Mouse (Mus musculus): ENCODE data around the gene Gins2. TPM values are rescaled to one million over a fixed set of nuclear protein-coding genes. Genes with fewer than 3 reads are reported as not detected.

The Gins2 gene
- polyA plus RNA-seq, 2 experiments, result 37.5 to 63.4 TPM

GRCm38 (mm10) chr8:120631441-120632375 lies 42.6 kb upstream of the Gins2 start:
- no peaks in the 10 kb centered on the region for H3K36me3 ChIP-seq (replicated peaks; ENCODE audit: control insufficient read depth, insufficient read depth, low read depth)
- ATAC-seq (ENCODE audit: insufficient read depth), result no peak
- WGBS (ENCODE audit: insufficient replicate concordance), result 77% methylated on average over 21 of the region's 21 CpGs
- no peak overlapping the region for H3K9ac ChIP-seq (replicated peaks)
- no peak for TF ChIP-seq EP300 (IDR thresholded peaks at IDR 0.05; ENCODE audit: low read depth)
- TF ChIP-seq CTCF (IDR thresholded peaks at IDR 0.05; ENCODE audit: low read depth), result no peak
- DNase-seq (ENCODE audit: low read depth in 3 of 3, low spot score in 3 of 3), result no peak
- H3K9me3 ChIP-seq (ENCODE audit: control insufficient read depth, low read length), result no peaks in the 10 kb centered on the region
- H3K4me1 ChIP-seq (replicated peaks; ENCODE audit: control insufficient read depth in 2 of 2, insufficient read depth in 2 of 2, low read length in 1 of 2), result no peaks in the 10 kb centered on the region
- H3K27ac ChIP-seq, result no peak overlapping the region
- no peak overlapping the region for H3K4me2 ChIP-seq (ENCODE audit: low read depth)
- H3K27me3 ChIP-seq (ENCODE audit: control insufficient read depth, insufficient read depth, low read length), result peaks cover 24% of the 10 kb centered on the region
- H3K4me3 ChIP-seq (ENCODE audit: insufficient read depth in 1 of 2, low read depth in 2 of 2, low read length in 2 of 2), result no peak overlapping the region

GRCm38 (mm10) chr8:120630848-120631247 lies 41.7 kb upstream of the Gins2 start:
- 20% methylated on average over 6 of the region's 6 CpGs for WGBS (ENCODE audit: insufficient replicate concordance)
- Histone ChIP-seq H3K4me3 (ENCODE audit: insufficient read depth in 1 of 2, low read depth in 2 of 2, low read length in 2 of 2) (no peak overlapping the region), H3K4me1 (replicated peaks; ENCODE audit: control insufficient read depth in 2 of 2, insufficient read depth in 2 of 2, low read length in 1 of 2) (no peaks in the 10 kb centered on the region), H3K27me3 (ENCODE audit: control insufficient read depth, insufficient read depth, low read length) (peaks cover 24% of the 10 kb centered on the region), H3K9ac (replicated peaks) (no peak overlapping the region), H3K27ac (no peak overlapping the region), H3K4me2 (ENCODE audit: low read depth) (no peak overlapping the region), H3K9me3 (ENCODE audit: control insufficient read depth, low read length) (no peaks in the 10 kb centered on the region), H3K36me3 (replicated peaks; ENCODE audit: control insufficient read depth, insufficient read depth, low read depth) (no peaks in the 10 kb centered on the region)
- no peak for TF ChIP-seq EP300 (IDR thresholded peaks at IDR 0.05; ENCODE audit: low read depth)
- DNase-seq (ENCODE audit: low read depth in 3 of 3, low spot score in 3 of 3) (no peak), ATAC-seq (ENCODE audit: insufficient read depth) (no peak)

DNA sequence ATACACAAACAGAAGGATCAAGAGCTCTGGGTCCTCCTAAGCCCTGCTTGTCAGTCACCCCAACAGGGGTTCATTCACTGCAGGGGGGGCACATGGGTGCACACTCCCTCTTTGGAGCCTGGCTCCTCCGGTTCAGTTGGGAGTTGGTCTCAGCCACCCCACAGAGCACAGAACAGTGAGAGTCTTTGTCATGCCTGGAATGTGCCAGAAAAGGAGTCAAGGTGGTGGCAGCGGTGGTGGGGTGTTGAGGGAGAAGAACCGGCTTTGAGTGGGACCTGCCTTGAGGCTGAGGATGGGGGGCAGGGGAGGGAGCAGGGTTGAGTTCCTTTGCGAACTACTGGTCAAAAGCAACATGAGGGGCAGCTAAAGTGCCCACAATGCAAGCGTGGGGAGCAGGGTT lies 40.9 kb upstream of the Gins2 start:
- no peak for ATAC-seq (ENCODE audit: insufficient read depth)
- Histone ChIP-seq H3K36me3 (replicated peaks; ENCODE audit: control insufficient read depth, insufficient read depth, low read depth) (no peaks in the 10 kb centered on the region), H3K27ac (no peak overlapping the region), H3K9ac (replicated peaks) (no peak overlapping the region), H3K4me2 (ENCODE audit: low read depth) (no peak overlapping the region), H3K9me3 (ENCODE audit: control insufficient read depth, low read length) (no peaks in the 10 kb centered on the region), H3K27me3 (ENCODE audit: control insufficient read depth, insufficient read depth, low read length) (peaks cover 21% of the 10 kb centered on the region), H3K4me1 (replicated peaks; ENCODE audit: control insufficient read depth in 2 of 2, insufficient read depth in 2 of 2, low read length in 1 of 2) (no peaks in the 10 kb centered on the region), H3K4me3 (ENCODE audit: insufficient read depth in 1 of 2, low read depth in 2 of 2, low read length in 2 of 2) (no peak overlapping the region)
- WGBS (ENCODE audit: insufficient replicate concordance), result 56% methylated on average over 5 of the region's 5 CpGs
- no peak for TF ChIP-seq CTCF (IDR thresholded peaks at IDR 0.05; ENCODE audit: low read depth)
- no peak for TF ChIP-seq EP300 (IDR thresholded peaks at IDR 0.05; ENCODE audit: low read depth)
- no peak for DNase-seq (ENCODE audit: low read depth in 3 of 3, low spot score in 3 of 3)

DNA sequence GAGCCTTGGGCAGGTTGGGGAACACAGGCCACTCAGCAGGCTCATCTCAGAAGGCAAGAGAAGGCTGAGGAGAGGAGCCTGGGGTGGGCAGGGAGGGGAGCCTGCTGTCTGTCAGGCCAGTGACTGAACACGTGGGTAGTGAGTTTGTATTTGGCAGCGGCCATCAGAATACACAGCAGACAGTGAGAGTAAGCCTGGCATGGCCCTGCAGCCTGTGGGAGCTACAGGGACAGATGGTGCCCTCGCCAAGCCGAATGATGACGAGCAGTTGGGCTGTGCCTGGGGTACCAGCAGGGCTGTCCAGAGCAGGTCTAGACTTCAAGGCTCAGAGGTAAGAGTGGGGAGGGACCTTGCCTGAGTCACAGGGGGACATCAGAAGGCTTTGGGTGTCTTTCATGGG lies 38.2 kb upstream of the Gins2 start:
- no peak for DNase-seq (ENCODE audit: low read depth in 3 of 3, low spot score in 3 of 3)
- ATAC-seq (ENCODE audit: insufficient read depth), result no peak
- no peak overlapping the region for H3K27ac ChIP-seq
- no peak overlapping the region for H3K4me3 ChIP-seq (ENCODE audit: insufficient read depth in 1 of 2, low read depth in 2 of 2, low read length in 2 of 2)
- TF ChIP-seq CTCF (IDR thresholded peaks at IDR 0.05; ENCODE audit: low read depth) (no peak), EP300 (IDR thresholded peaks at IDR 0.05; ENCODE audit: low read depth) (no peak)
- no peak overlapping the region for H3K9ac ChIP-seq (replicated peaks)
- no peaks in the 10 kb centered on the region for H3K9me3 ChIP-seq (ENCODE audit: control insufficient read depth, low read length)
- H3K4me1 ChIP-seq (replicated peaks; ENCODE audit: control insufficient read depth in 2 of 2, insufficient read depth in 2 of 2, low read length in 1 of 2), result peaks cover 0 to 6% of the 10 kb centered on the region in 2 experiments; a peak in 1 of 4 replicates
- WGBS (ENCODE audit: insufficient replicate concordance), result 77% methylated on average over 5 of the region's 5 CpGs
- no peaks in the 10 kb centered on the region; the same call in 1 of the 2 replicates for H3K27me3 ChIP-seq (ENCODE audit: control insufficient read depth, insufficient read depth, low read length)
- H3K36me3 ChIP-seq (replicated peaks; ENCODE audit: control insufficient read depth, insufficient read depth, low read depth), result no peaks in the 10 kb centered on the region
- H3K4me2 ChIP-seq (ENCODE audit: low read depth), result no peak overlapping the region

GRCm38 (mm10) chr8:120626461-120626860 lies 37.4 kb upstream of the Gins2 start:
- H3K9ac ChIP-seq (replicated peaks), result no peak overlapping the region
- 63% methylated on average over 11 of the region's 11 CpGs for WGBS (ENCODE audit: insufficient replicate concordance)

More at GRCm38 (mm10) chr8:120626461-120626860, 37.4 kb upstream of the Gins2 start:
- TF ChIP-seq CTCF (IDR thresholded peaks at IDR 0.05; ENCODE audit: low read depth), result no peak
- TF ChIP-seq EP300 (IDR thresholded peaks at IDR 0.05; ENCODE audit: low read depth), result no peak
- no peaks in the 10 kb centered on the region for H3K36me3 ChIP-seq (replicated peaks; ENCODE audit: control insufficient read depth, insufficient read depth, low read depth)
- H3K4me3 ChIP-seq (ENCODE audit: insufficient read depth in 1 of 2, low read depth in 2 of 2, low read length in 2 of 2), result no peak overlapping the region
- no peak for DNase-seq (ENCODE audit: low read depth in 3 of 3, low spot score in 3 of 3)
- no peaks in the 10 kb centered on the region for H3K27me3 ChIP-seq (ENCODE audit: control insufficient read depth, insufficient read depth, low read length)
- no peak overlapping the region for H3K4me2 ChIP-seq (ENCODE audit: low read depth)
- no peaks in the 10 kb centered on the region for H3K9me3 ChIP-seq (ENCODE audit: control insufficient read depth, low read length)
- ATAC-seq (ENCODE audit: insufficient read depth), result no peak
- peaks cover 0 to 10% of the 10 kb centered on the region in 2 experiments; a peak in 1 of 4 replicates for H3K4me1 ChIP-seq (replicated peaks; ENCODE audit: control insufficient read depth in 2 of 2, insufficient read depth in 2 of 2, low read length in 1 of 2)
- H3K27ac ChIP-seq, result no peak overlapping the region

Measured in liver, embryonic 14.5 days (tissue).